9 mouse cellular contexts compared by ENCODE assay signal in the genomic region with DNA sequence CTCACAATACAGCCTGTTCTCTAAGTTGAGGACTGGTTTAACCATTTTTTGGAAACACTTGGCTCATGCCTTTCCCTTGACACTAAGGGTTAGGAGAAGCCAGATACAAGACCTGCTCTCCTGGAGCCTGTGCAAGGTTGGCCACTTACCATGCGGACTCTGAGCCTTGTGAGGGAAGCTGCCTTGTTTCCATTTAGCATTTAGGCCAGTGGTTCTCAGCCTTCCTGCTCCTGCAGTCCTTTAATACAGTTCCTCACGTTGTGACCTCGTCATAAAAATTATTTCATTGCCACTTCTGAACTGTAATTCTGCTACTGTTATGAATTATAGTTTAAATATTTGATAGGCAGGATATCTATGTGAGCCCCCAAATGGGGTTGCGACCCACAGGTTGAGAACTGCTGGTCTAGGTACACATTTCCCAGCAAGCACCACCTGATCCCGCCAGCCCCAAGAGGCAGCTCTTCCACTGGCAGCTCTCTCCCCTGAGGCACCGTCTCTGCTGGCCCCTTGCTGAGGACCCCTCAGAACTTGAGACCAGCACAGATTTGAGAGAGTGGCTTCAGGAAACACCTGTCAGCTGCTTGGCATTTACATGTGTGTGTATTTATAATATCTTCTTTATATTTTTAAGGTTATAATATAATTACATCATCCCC. TPM values are rescaled to one million over a fixed set of nuclear protein-coding genes. Genes with fewer than 3 reads are reported as not detected.
A peak's percentile ranks its signal among the peaks of the same experiment; 100 is the strongest.
DNase-seq lines count a peak whose midpoint lies in the region; ATAC-seq and TF ChIP-seq lines count a peak whose summit lies in the region.
"Had no signal": no experiment of that assay in that cellular context is flagged by ENCODE, and none has a peak within 500 bp of the region (broad histone marks: within the 10 kb centered on the region; RNA-seq: fewer than 3 reads in every experiment).

No protein-coding gene starts in this region.

- no peak for DNase-seq in heart, postnatal 0 days (ENCODE audit: low spot score)
- DNase-seq in heart, postnatal 4 days: no peak
- no peak for DNase-seq in G1E (ENCODE audit: low spot score)
- no peak for DNase-seq in liver, embryonic 14.5 days (ENCODE audit: low read depth in 3 of 3, low spot score in 3 of 3)
- DNase-seq in left cerebral cortex, postnatal 25 days (ENCODE audit: low spot score in 2 of 2): no peak
- DNase-seq in retina, postnatal 1 day: no peak
- DNase-seq in gastrocnemius, postnatal 25 days: no peak

- no peak overlapping the region for H3K27ac ChIP-seq in heart, postnatal 0 days (ENCODE audit: low read depth)
- H3K27ac ChIP-seq in intestine, embryonic 16.5 days (ENCODE audit: low read length): no peak overlapping the region
- peak overlapping the region; percentile 93 for H3K27ac ChIP-seq in liver, embryonic 14.5 days
- H3K27ac ChIP-seq: hindbrain, embryonic 14.5 days had no signal

- H3K36me3 ChIP-seq in heart, postnatal 0 days (replicated peaks; ENCODE audit: control insufficient read depth, insufficient read depth, low read length): no peaks in the 10 kb centered on the region
- H3K36me3 ChIP-seq in G1E (replicated peaks): peaks cover 25% of the 10 kb centered on the region
- H3K36me3 ChIP-seq in intestine, embryonic 16.5 days (ENCODE audit: control insufficient read depth, insufficient read depth, low read length): no peaks in the 10 kb centered on the region
- peaks cover 19% of the 10 kb centered on the region for H3K36me3 ChIP-seq in liver, embryonic 14.5 days (replicated peaks; ENCODE audit: control insufficient read depth, insufficient read depth, low read depth)

- no peaks in the 10 kb centered on the region for H3K27me3 ChIP-seq in heart, postnatal 0 days (ENCODE audit: control insufficient read depth, insufficient read depth, low read length)
- H3K27me3 ChIP-seq in G1E (ENCODE audit: insufficient read depth, low read length): peaks cover 5% of the 10 kb centered on the region
- H3K27me3 ChIP-seq in intestine, embryonic 16.5 days (replicated peaks; ENCODE audit: control insufficient read depth, insufficient read depth, low read length): no peaks in the 10 kb centered on the region
- H3K27me3 ChIP-seq in liver, embryonic 14.5 days (ENCODE audit: control insufficient read depth, insufficient read depth, low read length): no peaks in the 10 kb centered on the region

- no peak for ATAC-seq in heart, postnatal 0 days (ENCODE audit: insufficient read depth, low read depth)
- ATAC-seq in G1E (ENCODE audit: extremely low read depth, insufficient number of reproducible peaks, low FRiP score, poor library complexity, severe bottlenecking): no peak
- ATAC-seq in intestine, embryonic 16.5 days: no peak; the same call in 1 of the 2 replicates
- ATAC-seq in liver, embryonic 14.5 days (ENCODE audit: insufficient read depth): no peak

- no peak for TF ChIP-seq CTCF in heart, postnatal 0 days (IDR thresholded peaks at IDR 0.05; ENCODE audit: low read depth)
- no peak for TF ChIP-seq CTCF in G1E (IDR thresholded peaks at IDR 0.05; ENCODE audit: low read depth, low read length)
- no peak for TF ChIP-seq CTCF in liver, embryonic 14.5 days (IDR thresholded peaks at IDR 0.05; ENCODE audit: low read depth)

- TF ChIP-seq EP300 in heart, postnatal 0 days (IDR thresholded peaks at IDR 0.05; ENCODE audit: low read depth): no peak
- no peak for TF ChIP-seq EP300 in liver, embryonic 14.5 days (IDR thresholded peaks at IDR 0.05; ENCODE audit: low read depth)

- H3K4me2 ChIP-seq in heart, postnatal 0 days (ENCODE audit: low read depth, low read length): peak overlapping the region; percentile 80; the same call in 1 of the 2 replicates
- H3K4me2 ChIP-seq in intestine, embryonic 16.5 days (ENCODE audit: low read depth, low read length): peak overlapping the region; percentile 49
- H3K4me2 ChIP-seq in liver, embryonic 14.5 days (ENCODE audit: low read depth): peak overlapping the region; percentile 84

- H3K4me3 ChIP-seq in heart, postnatal 0 days (ENCODE audit: low read depth, low read length): no peak overlapping the region
- H3K4me3 ChIP-seq in G1E (ENCODE audit: low read depth, low read length): peak overlapping the region; percentile 79; the same call in 1 of the 2 replicates
- H3K4me3 ChIP-seq in intestine, embryonic 16.5 days (ENCODE audit: low read length): no peak overlapping the region
- peak overlapping the region; percentile 80 to 87 for H3K4me3 ChIP-seq in liver, embryonic 14.5 days (ENCODE audit: insufficient read depth in 1 of 2, low read depth in 2 of 2, low read length in 2 of 2)

- H3K4me1 ChIP-seq in heart, postnatal 0 days (ENCODE audit: control insufficient read depth, insufficient read depth): peaks cover 11% of the 10 kb centered on the region
- peaks cover 43% of the 10 kb centered on the region for H3K4me1 ChIP-seq in G1E (ENCODE audit: insufficient read depth, low read depth, low read length)
- H3K4me1 ChIP-seq in intestine, embryonic 16.5 days (ENCODE audit: control insufficient read depth, insufficient read depth, low read length): peaks cover 13% of the 10 kb centered on the region
- peaks cover 28 to 36% of the 10 kb centered on the region in 2 experiments for H3K4me1 ChIP-seq in liver, embryonic 14.5 days (replicated peaks; ENCODE audit: control insufficient read depth in 2 of 2, insufficient read depth in 2 of 2, low read length in 1 of 2)

- H3K9ac ChIP-seq in heart, postnatal 0 days (replicated peaks; ENCODE audit: low read depth, low read length): no peak overlapping the region
- peak overlapping the region; percentile 69; the same call in 1 of the 2 replicates for H3K9ac ChIP-seq in intestine, embryonic 16.5 days (ENCODE audit: low read depth, low read length)
- H3K9ac ChIP-seq in liver, embryonic 14.5 days (replicated peaks): peak overlapping the region; percentile 93
- H3K9ac ChIP-seq: hindbrain, embryonic 14.5 days had no signal

- no peaks in the 10 kb centered on the region for H3K9me3 ChIP-seq in heart, postnatal 0 days (replicated peaks; ENCODE audit: control insufficient read depth, low read length)
- H3K9me3 ChIP-seq in G1E (replicated peaks): no peaks in the 10 kb centered on the region
- no peaks in the 10 kb centered on the region for H3K9me3 ChIP-seq in intestine, embryonic 16.5 days (ENCODE audit: control insufficient read depth, low read length)
- H3K9me3 ChIP-seq in liver, embryonic 14.5 days (ENCODE audit: control insufficient read depth, low read length): no peaks in the 10 kb centered on the region

- 83% methylated on average over 6 of the region's 6 CpGs for WGBS in heart, postnatal 0 days
- 75% methylated on average over 6 of the region's 6 CpGs for WGBS in intestine, embryonic 16.5 days
- WGBS in liver, embryonic 14.5 days (ENCODE audit: insufficient replicate concordance): 39% methylated on average over 6 of the region's 6 CpGs

- intact Hi-C loops in left cerebral cortex, postnatal 25 days (cut with DNase I): loop anchor here (5.0 kb wide), 1 partner anchor 104 kb away; no protein-coding TSS in a partner anchor

RNA-seq across cellular contexts. Expression of gene Nmnat3, which starts 10.8 kb away (rescaled TPM):
- 9.0 and 21.2 TPM in 2 replicates for total RNA-seq in heart, postnatal 0 days (2014; rRNA removed; ENCODE audit: low replicate concordance)
- polyA plus RNA-seq in heart, postnatal 0 days (2015; fragmentation: Nextera tagmentation; extraction: Ambion mirVana): 15.1 and 15.4 TPM in 2 replicates
- total RNA-seq in heart, postnatal 4 days (2021): 1 to 10 TPM; 9.1 to 9.8 TPM
- total RNA-seq in G1E (2014; fragmentation: Nextera tagmentation): 23.3 and 38.3 TPM in 2 replicates
- 10.7 and 10.8 TPM in 2 replicates for total RNA-seq in G1E (2017)
- polyA plus RNA-seq in G1E (2012): 7.1 and 9.1 TPM in 2 replicates
- polyA plus RNA-seq in intestine, embryonic 16.5 days (2015; fragmentation: Nextera tagmentation; extraction: Ambion mirVana): 20.1 and 21.9 TPM in 2 replicates
- polyA plus RNA-seq in liver, embryonic 14.5 days (2012; rRNA removed): 16.7 and 19.1 TPM in 2 replicates
- 26.8 and 28.2 TPM in 2 replicates for polyA plus RNA-seq in liver, embryonic 14.5 days (2014; fragmentation: Nextera tagmentation; extraction: Ambion mirVana)
- total RNA-seq in left cerebral cortex, postnatal 25 days (2021): 1 to 10 TPM; 1.4 to 2.8 TPM
- 10 to 100 TPM; 12.1 to 12.9 TPM for total RNA-seq in gastrocnemius, postnatal 25 days (2021)

Comparison
In these comparisons a context has a peak if more than half of its experiments do, and no peak if none do; other contexts are left out.
1. H3K4me3 ChIP-seq: peak in G1E (single experiment) and liver, embryonic 14.5 days (2 of 2); none in heart, postnatal 0 days (single experiment) and intestine, embryonic 16.5 days (single experiment).
2. Peak in every context shown above with its lines, with median percentiles within 50 percentile points of each other: H3K4me2 ChIP-seq.